Mouse (Mus musculus): Measurements from ENCODE around the gene Rcc2. TPM values are rescaled to one million over a fixed set of nuclear protein-coding genes. Genes with fewer than 3 reads are reported as not detected.
A peak's percentile ranks its signal among the peaks of the same experiment; 100 is the strongest.

Rcc2 gene
- total and polyA plus RNA-seq, 3 experiments: 254 to 427 (median 270) TPM

- no peaks in the 10 kb centered on the region for H3K79me2 ChIP-seq (ENCODE audit: control insufficient read depth, insufficient read depth, low read length, poor library complexity)
- H3K9me3 ChIP-seq (replicated peaks; ENCODE audit: insufficient read depth, low read length): no peaks in the 10 kb centered on the region
- H3K9ac ChIP-seq (ENCODE audit: control insufficient read depth, low read depth, low read length, poor library complexity, severe bottlenecking): peak overlapping the region; percentile 76
- no peaks in the 10 kb centered on the region for H3K27me3 ChIP-seq (ENCODE audit: control insufficient read depth in 1 of 2, insufficient read depth in 2 of 2, low read length in 2 of 2)
- H3K36me3 ChIP-seq (ENCODE audit: control insufficient read depth in 1 of 2, insufficient read depth in 2 of 2, low read length in 2 of 2): peaks cover 0 to 17% of the 10 kb centered on the region in 2 experiments; a peak in 2 of 4 replicates
- peak; percentile 83 for DNase-seq (ENCODE audit: low read depth, low spot score)
- peak overlapping the region; percentile 3 to 27 for H3K4me3 ChIP-seq (ENCODE audit: control insufficient read depth in 1 of 2, insufficient read depth in 1 of 2, low read depth in 2 of 2, low read length in 2 of 2)
- peaks cover 5 to 21% of the 10 kb centered on the region in 2 experiments for H3K4me1 ChIP-seq (ENCODE audit: control insufficient read depth in 1 of 2, insufficient read depth in 2 of 2, low read length in 2 of 2)
- TF ChIP-seq MYC (IDR thresholded peaks at IDR 0.05; ENCODE audit: low read depth, low read length): peak; percentile 100
- TF ChIP-seq ZMIZ1 (IDR thresholded peaks at IDR 0.05; ENCODE audit: low read depth, low read length): no peak
- peak; percentile 98 for TF ChIP-seq MAX (IDR thresholded peaks at IDR 0.05; ENCODE audit: low read length)
- peak; percentile 83 for TF ChIP-seq MAZ (IDR thresholded peaks at IDR 0.05; ENCODE audit: low read depth, low read length)
- no peak for TF ChIP-seq ELF1 (IDR thresholded peaks at IDR 0.05; ENCODE audit: low read depth, low read length)
- TF ChIP-seq USF1 (IDR thresholded peaks at IDR 0.05; ENCODE audit: low read depth, low read length): peak; percentile 75
- TF ChIP-seq MXI1 (IDR thresholded peaks at IDR 0.05; ENCODE audit: low read depth, low read length): peak; percentile 97
- no peak for TF ChIP-seq CHD1 (IDR thresholded peaks at IDR 0.05; ENCODE audit: low read depth, low read length)
- no peak for TF ChIP-seq KAT2A (conservative IDR thresholded peaks at IDR 0.05; ENCODE audit: low read depth, low read length)
- TF ChIP-seq TAL1 (IDR thresholded peaks at IDR 0.05; ENCODE audit: low read length): peak; percentile 80
- no peak for TF ChIP-seq ZNF384 (IDR thresholded peaks at IDR 0.05; ENCODE audit: low read depth, low read length)
- TF ChIP-seq GATA1 (IDR thresholded peaks at IDR 0.05; ENCODE audit: low read depth, low read length): peak; percentile 37; the same call in 1 of the 2 replicates
- no peak for TF ChIP-seq POLR2AphosphoS5 (IDR thresholded peaks at IDR 0.05; ENCODE audit: borderline replicate concordance, low read depth, low read length)
- peak; percentile 25; the same call in 1 of the 2 replicates for TF ChIP-seq JUND (IDR thresholded peaks at IDR 0.05; ENCODE audit: low read depth, low read length)
- TF ChIP-seq RCOR1 (IDR thresholded peaks at IDR 0.05; ENCODE audit: low read depth, low read length): no peak
- peak; percentile 55 for TF ChIP-seq SIN3A (IDR thresholded peaks at IDR 0.05; ENCODE audit: low read length)
- TF ChIP-seq EP300 (IDR thresholded peaks at IDR 0.05; ENCODE audit: low read depth in 1 of 2, low read length in 2 of 2): peak; percentile 65 to 88
- no peak for TF ChIP-seq NRF1 (IDR thresholded peaks at IDR 0.05; ENCODE audit: insufficient read depth, low read depth, low read length, poor library complexity, severe bottlenecking)
- no peak for TF ChIP-seq USF2 (IDR thresholded peaks at IDR 0.05; ENCODE audit: borderline replicate concordance in 1 of 2, insufficient read depth in 1 of 2, low read depth in 1 of 2, low read length in 2 of 2)
- TF ChIP-seq TCF12 (IDR thresholded peaks at IDR 0.05; ENCODE audit: low read depth, low read length): peak; percentile 68; the same call in 1 of the 2 replicates
- TF ChIP-seq POLR2A (IDR thresholded peaks at IDR 0.05; ENCODE audit: control insufficient read depth in 1 of 2, insufficient read depth in 1 of 2, low read depth in 1 of 2, low read length in 2 of 2, poor library complexity in 1 of 2): peak; percentile 40 to 69; a peak in 2 of 4 replicates
- no peak for TF ChIP-seq CTCF (IDR thresholded peaks at IDR 0.05 in 2 of 3, conservative IDR thresholded peaks at IDR 0.05 in 1 of 3; ENCODE audit: control insufficient read depth in 1 of 3, insufficient read depth in 1 of 3, low read depth in 2 of 3, low read length in 3 of 3, poor library complexity in 1 of 3, severe bottlenecking in 1 of 3)
- TF ChIP-seq TBP (IDR thresholded peaks at IDR 0.05; ENCODE audit: low read depth, low read length): peak; percentile 31; the same call in 1 of the 2 replicates
- TF ChIP-seq MAFK (IDR thresholded peaks at IDR 0.05; ENCODE audit: borderline replicate concordance, low read depth, low read length): peak; percentile 27; the same call in 1 of the 2 replicates
- peak; percentile 47; the same call in 1 of the 2 replicates for TF ChIP-seq MYB (IDR thresholded peaks at IDR 0.05; ENCODE audit: low read depth, low read length)
- peak; percentile 78 for TF ChIP-seq ETS1 (IDR thresholded peaks at IDR 0.05; ENCODE audit: low read depth, low read length)
- H3K27ac ChIP-seq (ENCODE audit: control insufficient read depth, low read depth, low read length): peak overlapping the region; percentile 85
Observed at GRCm38 (mm10) chr4:140684141-140684871, 16.0 kb upstream of the Rcc2 start.
